Mouse (Mus musculus): ENCODE data around the gene Notch3.

DNA sequence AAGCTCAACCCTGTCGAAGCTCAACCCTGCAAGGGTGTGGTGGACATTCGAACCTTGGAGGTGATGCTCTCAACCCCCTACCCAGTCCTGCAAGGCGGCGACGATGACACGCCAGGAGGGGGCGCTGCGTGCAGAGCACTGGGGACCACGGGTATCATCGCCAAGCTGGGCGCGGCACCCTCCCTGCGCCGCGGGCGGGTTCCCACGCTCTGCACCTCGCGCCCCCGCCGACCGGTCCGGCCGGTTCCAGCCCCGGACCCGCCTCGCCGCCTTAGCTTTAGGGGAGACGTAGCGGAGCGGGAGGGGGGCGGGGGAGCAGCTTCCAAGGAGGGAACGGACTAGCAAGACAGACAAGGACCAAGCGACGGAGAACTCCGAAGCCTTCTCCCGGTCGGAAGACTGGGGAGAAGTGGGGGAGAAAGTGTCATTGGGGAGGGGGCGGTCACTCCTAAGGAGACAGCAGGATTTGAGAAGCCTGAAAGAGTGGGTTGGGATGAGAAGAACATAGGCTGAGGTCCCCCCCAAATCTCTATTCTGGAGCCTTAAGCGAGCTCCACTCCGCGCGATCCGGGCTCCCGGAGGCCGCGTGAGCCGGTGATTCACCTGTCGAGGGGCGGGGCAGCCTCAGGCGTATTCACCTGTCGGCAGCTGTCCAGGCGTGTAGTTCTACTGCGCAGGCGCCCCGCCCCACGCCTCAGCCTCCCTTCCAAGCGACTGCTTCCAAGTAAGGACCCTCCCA lies 4.4 kb downstream of the Notch3 start:
- TF ChIP-seq HCFC1 (IDR thresholded peaks at IDR 0.05; ENCODE audit: borderline replicate concordance, insufficient read depth, low read length) (no peak), CHD2 (IDR thresholded peaks at IDR 0.05; ENCODE audit: low read depth, low read length) (no peak), ZC3H11A (IDR thresholded peaks at IDR 0.05; ENCODE audit: borderline replicate concordance, low read depth, low read length) (no peak)

Measured in ES-E14 (cell line).